Mouse (Mus musculus): ENCODE results near the gene Cacna2d2.

GRCm38 (mm10) chr9:107538711-107539110, 139.3 kb downstream of the Cacna2d2 start:
- TF ChIP-seq CTCF (conservative IDR thresholded peaks at IDR 0.05; ENCODE audit: low read length) (no peak), POU5F1 (IDR thresholded peaks at IDR 0.05; ENCODE audit: borderline replicate concordance, low read length) (no peak)
